Mouse (Mus musculus) hindbrain, embryonic 11.5 days (tissue): ENCODE results near the gene Ubr1. TPM values are rescaled to one million over a fixed set of nuclear protein-coding genes. Genes with fewer than 3 reads are reported as not detected.

Experiments
- ATAC-seq: fragments of 200-750 bp; cut with Nextera tagmentation; 2 replicates; pipeline ENCODE4 v1.8.0; 2017; ENCODE audit warnings: mild to moderate bottlenecking, moderate TSS enrichment, moderate library complexity; ENCODE audit not compliant: low FRiP score
- DNase-seq: peaks from one replicate; pipeline ENCODE4 v3.0.0-alpha.2; 2015; ENCODE audit warnings: low spot score
- H3K27ac ChIP-seq: fragments of 300-500 bp; sonication (generic); 2 replicates; pipeline ENCODE4 v1.5.1; 2014; ENCODE audit warnings: mild to moderate bottlenecking, low read depth, low read length
- H3K27me3 ChIP-seq: fragments of 300-500 bp; sonication (generic); 2 replicates; pipeline ENCODE4 v1.6.1; 2014; ENCODE audit warnings: mild to moderate bottlenecking, low read length, moderate library complexity, mixed read lengths; ENCODE audit not compliant: control insufficient read depth, insufficient read depth
- H3K36me3 ChIP-seq: fragments of 300-500 bp; sonication (generic); 2 replicates; pipeline ENCODE4 v1.6.1; 2014; ENCODE audit warnings: mild to moderate bottlenecking, low read length, moderate library complexity, mixed read lengths; ENCODE audit not compliant: control insufficient read depth, insufficient read depth
- H3K4me1 ChIP-seq: fragments of 300-500 bp; sonication (generic); replicated peaks from 2 replicates; pipeline ENCODE4 v1.6.1; 2014; ENCODE audit warnings: low read length, mixed read lengths; ENCODE audit not compliant: control insufficient read depth, insufficient read depth
- H3K4me2 ChIP-seq: fragments of 300-500 bp; sonication (generic); replicated peaks from 2 replicates; pipeline ENCODE4 v1.6.1; 2014; ENCODE audit warnings: mild to moderate bottlenecking, low read depth, low read length
- H3K4me3 ChIP-seq: fragments of 300-500 bp; sonication (generic); 2 replicates; pipeline ENCODE4 v1.5.1; 2014; ENCODE audit warnings: low read depth, low read length
- H3K9ac ChIP-seq: fragments of 300-500 bp; sonication (generic); 2 replicates; pipeline ENCODE4 v1.6.1; 2014; ENCODE audit warnings: low read depth, low read length
- H3K9me3 ChIP-seq: fragments of 300-500 bp; sonication (generic); 2 replicates; pipeline ENCODE4 v1.6.1; 2016; ENCODE audit warnings: low read length; ENCODE audit not compliant: control insufficient read depth
- WGBS: fragments of 180-500 bp; shearing (Covaris S2); extraction: QIAGEN DNeasy Blood & Tissue Kit; methylation state at CpG from one replicate; pipeline ENCODE4 v1.1.7; 2014; 5-methylcytosine and 5-hydroxymethylcytosine counted together
- polyA plus RNA-seq: library from polyadenylated mRNA; unstranded; fragments of >200 nt; fragmentation: Nextera tagmentation; extraction: Ambion mirVana; gene quantifications from 2 replicates; pipeline ENCODE4 v1.2.1, GENCODE M21; 2014

Ubr1 gene
- polyA plus RNA-seq, result 22.3 and 29.8 TPM in 2 replicates

DNA sequence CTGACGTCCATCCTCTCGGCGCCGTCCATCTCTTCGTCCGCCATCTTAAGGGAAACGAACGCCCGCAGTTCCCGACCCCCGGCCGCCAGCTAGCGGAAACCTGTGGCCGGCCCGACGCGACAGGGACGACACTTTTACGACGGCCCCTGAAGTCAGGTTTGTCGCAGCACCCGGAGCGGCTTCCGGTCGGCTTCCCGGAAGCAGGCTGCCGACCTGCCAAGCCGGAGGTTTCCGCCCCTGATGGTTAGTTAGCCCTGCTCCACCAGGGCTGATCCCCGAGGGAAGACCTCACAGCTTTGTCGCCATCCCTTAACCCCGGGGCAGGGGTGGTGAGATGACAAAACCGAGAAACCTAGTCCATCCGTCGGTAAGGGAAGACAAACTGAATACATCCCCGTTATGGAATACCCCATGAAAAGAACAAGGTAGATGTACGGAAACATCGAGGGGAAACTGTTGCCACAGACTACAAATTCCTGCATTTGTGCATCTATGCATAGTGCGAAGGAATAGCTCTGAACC, at the start of gene Ubr1:
Ubr1 (minus strand) TSS at position 157 of the 522 bp plus-strand sequence.
- WGBS, result under 1% methylated on average over 39 of the region's 39 CpGs
- DNase-seq, result peak; percentile 91
- ATAC-seq, result peak; percentile 88
- Histone ChIP-seq H3K9ac (peak within 1 kb of the TSS; percentile 79), H3K4me3 (peak within 1 kb of the TSS; percentile 67), H3K27me3 (no peaks in the 10 kb centered on the region), H3K4me2 (peak within 1 kb of the TSS; percentile 41), H3K4me1 (no peaks in the 10 kb centered on the region), H3K9me3 (no peaks in the 10 kb centered on the region), H3K27ac (peak within 1 kb of the TSS; percentile 75), H3K36me3 (no peaks in the 10 kb centered on the region)

DNA sequence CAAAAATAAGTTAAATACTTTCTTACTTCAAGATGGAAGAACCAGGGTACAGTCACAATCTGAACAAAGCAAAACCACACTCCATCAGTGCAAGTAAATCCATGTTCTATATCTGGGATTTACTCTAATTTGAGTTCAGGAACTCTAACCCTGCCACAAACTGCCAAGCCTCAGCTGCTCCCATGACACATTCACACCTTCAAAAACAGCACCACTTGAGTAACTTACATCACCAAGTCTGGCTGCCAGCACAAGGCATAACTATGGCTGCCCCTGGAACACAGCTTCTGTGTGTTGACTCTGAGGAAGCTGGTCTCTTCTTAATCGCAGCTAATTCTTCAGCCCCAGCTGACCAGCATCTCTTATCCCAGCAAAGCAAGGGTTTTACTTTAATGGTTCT, 46.6 kb upstream of the Ubr1 start:
- ATAC-seq, result no peak
- Histone ChIP-seq H3K27ac (no peak overlapping the region), H3K4me2 (no peak overlapping the region), H3K4me1 (no peaks in the 10 kb centered on the region), H3K9ac (no peak overlapping the region), H3K27me3 (no peaks in the 10 kb centered on the region), H3K4me3 (no peak overlapping the region), H3K36me3 (0 out of 2 replicates have a peak, but pooled peaks cover 2% of the 10 kb centered on the region), H3K9me3 (no peaks in the 10 kb centered on the region)
- WGBS, result 86% methylated on average over 1 of the region's 1 CpGs
- DNase-seq, result no peak

- ATAC-seq (no peak), DNase-seq (no peak)
- Histone ChIP-seq H3K36me3 (0 out of 2 replicates have a peak, but pooled peaks cover 2% of the 10 kb centered on the region), H3K27ac (no peak overlapping the region), H3K4me3 (no peak overlapping the region), H3K4me2 (no peak overlapping the region), H3K27me3 (no peaks in the 10 kb centered on the region), H3K9me3 (no peaks in the 10 kb centered on the region), H3K9ac (no peak overlapping the region), H3K4me1 (no peaks in the 10 kb centered on the region)
- 90% methylated on average over 9 of the region's 9 CpGs for WGBS
Observed at GRCm38 (mm10) chr2:121016226-121016625, 45.7 kb upstream of the Ubr1 start.

- H3K4me1 ChIP-seq, result no peaks in the 10 kb centered on the region
- WGBS, result 88% methylated on average over 2 of the region's 2 CpGs
- ATAC-seq (no peak), DNase-seq (no peak)
- H3K9ac ChIP-seq, result no peak overlapping the region
- no peak overlapping the region for H3K4me2 ChIP-seq
- H3K27ac ChIP-seq, result no peak overlapping the region
- H3K4me3 ChIP-seq, result no peak overlapping the region
- H3K27me3 ChIP-seq, result no peaks in the 10 kb centered on the region
- H3K36me3 ChIP-seq, result 0 out of 2 replicates have a peak, but pooled peaks cover 2% of the 10 kb centered on the region
- no peaks in the 10 kb centered on the region for H3K9me3 ChIP-seq
Observed at GRCm38 (mm10) chr2:121015507-121015906, 45.0 kb upstream of the Ubr1 start.

- no peaks in the 10 kb centered on the region for H3K9me3 ChIP-seq
- WGBS, result 90% methylated on average over 9 of the region's 9 CpGs
- H3K4me2 ChIP-seq, result no peak overlapping the region
- DNase-seq (no peak), ATAC-seq (no peak)
- H3K4me3 ChIP-seq, result no peak overlapping the region
- no peak overlapping the region for H3K9ac ChIP-seq
- H3K4me1 ChIP-seq, result no peaks in the 10 kb centered on the region; the same call in 1 of the 2 replicates
- H3K36me3 ChIP-seq, result 0 out of 2 replicates have a peak, but pooled peaks cover 2% of the 10 kb centered on the region
- no peaks in the 10 kb centered on the region for H3K27me3 ChIP-seq
- H3K27ac ChIP-seq, result no peak overlapping the region
Observed at GRCm38 (mm10) chr2:121012676-121013075, 42.2 kb upstream of the Ubr1 start.

GRCm38 (mm10) chr2:121009071-121009677, 38.7 kb upstream of the Ubr1 start:
- Histone ChIP-seq H3K9ac (peak overlapping the region; percentile 81), H3K4me2 (peak overlapping the region; percentile 77), H3K27ac (no peak overlapping the region), H3K4me3 (peak overlapping the region; percentile 81), H3K27me3 (no peaks in the 10 kb centered on the region), H3K9me3 (no peaks in the 10 kb centered on the region), H3K36me3 (0 out of 2 replicates have a peak, but pooled peaks cover 2% of the 10 kb centered on the region), H3K4me1 (no peaks in the 10 kb centered on the region; the same call in 1 of the 2 replicates)
- no peak for DNase-seq
- ATAC-seq, result no peak
- 25% methylated on average over 5 of the region's 5 CpGs for WGBS

DNA sequence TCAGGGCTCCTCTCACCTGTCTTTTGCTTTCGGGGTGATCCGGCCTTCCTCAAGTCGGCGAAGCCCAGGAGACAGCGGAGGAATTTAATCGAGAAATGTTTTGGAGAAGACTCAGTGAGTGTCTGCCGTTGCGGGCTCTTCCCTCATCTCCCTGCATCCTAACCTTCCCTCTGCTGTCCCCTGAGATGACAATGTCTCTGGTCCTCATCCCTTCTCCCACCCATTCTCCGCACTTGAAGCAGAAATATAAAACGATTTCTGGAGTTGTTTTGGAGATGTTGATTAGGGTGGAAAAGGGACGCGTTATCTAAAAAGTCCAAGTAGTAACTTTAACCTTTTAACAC, 38.1 kb upstream of the Ubr1 start:
- Histone ChIP-seq H3K4me1 (no peaks in the 10 kb centered on the region; the same call in 1 of the 2 replicates), H3K27ac (no peak overlapping the region), H3K4me2 (peak overlapping the region; percentile 77), H3K9ac (peak overlapping the region; percentile 81), H3K4me3 (peak overlapping the region; percentile 81), H3K9me3 (no peaks in the 10 kb centered on the region), H3K27me3 (no peaks in the 10 kb centered on the region), H3K36me3 (0 out of 2 replicates have a peak, but pooled peaks cover 2% of the 10 kb centered on the region)
- no peak for DNase-seq
- WGBS, result 2% methylated on average over 12 of the region's 12 CpGs
- no peak; the same call in 1 of the 2 replicates for ATAC-seq

DNA sequence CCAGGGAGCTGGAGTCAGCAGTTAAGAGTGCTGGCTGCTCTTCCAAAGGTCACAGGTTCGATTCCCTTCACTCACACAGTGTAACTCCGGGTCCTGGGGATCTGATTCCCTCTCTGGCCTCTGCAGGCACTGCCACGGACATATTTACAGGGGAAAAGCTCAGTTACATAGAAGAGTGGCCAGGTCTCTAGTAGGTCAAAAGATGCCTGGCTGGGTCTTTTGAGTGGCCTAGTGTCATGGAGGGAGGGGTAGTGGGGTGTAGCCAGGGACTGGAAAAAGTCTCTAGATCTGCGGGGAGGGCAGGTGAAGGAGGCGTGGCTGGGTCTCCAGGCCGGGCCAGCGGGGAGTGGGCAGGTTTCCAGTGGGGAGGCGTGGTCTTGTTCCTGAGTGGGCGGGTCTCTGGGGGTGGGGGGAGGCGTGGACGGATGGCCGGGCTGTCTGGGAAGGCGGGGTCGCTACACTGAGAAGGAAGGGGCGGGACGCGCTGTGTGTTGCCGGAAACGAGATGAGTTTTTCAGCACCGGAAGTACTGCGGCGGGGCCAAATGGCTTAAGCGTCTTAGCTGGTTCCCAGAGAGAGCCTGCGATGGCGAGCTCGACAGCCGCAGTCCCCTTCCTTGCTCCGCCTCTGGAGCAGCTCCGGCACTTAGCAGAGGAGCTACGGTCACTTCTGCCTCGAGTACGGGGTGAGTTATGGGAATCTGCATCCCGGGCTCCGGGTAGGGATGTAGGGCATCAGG, 37.6 kb upstream of the Ubr1 start, which contains the start of gene Ccndbp1:
Ccndbp1 (plus strand) TSS at position 479 of the 739 bp plus-strand sequence.
- Histone ChIP-seq H3K36me3 (0 out of 2 replicates have a peak, but pooled peaks cover 2% of the 10 kb centered on the region), H3K4me2 (peak within 1 kb of the TSS; percentile 77), H3K27me3 (no peaks in the 10 kb centered on the region), H3K27ac (no peak within 1 kb of the TSS), H3K4me1 (no peaks in the 10 kb centered on the region; the same call in 1 of the 2 replicates), H3K4me3 (peak within 1 kb of the TSS; percentile 81), H3K9me3 (no peaks in the 10 kb centered on the region), H3K9ac (peak within 1 kb of the TSS; percentile 81)
- DNase-seq (peak; percentile 91), ATAC-seq (peak; percentile 98)
- 2% methylated on average over 34 of the region's 34 CpGs for WGBS
